Mouse (Mus musculus): ENCODE measurements around the gene Prrt3. TPM values are rescaled to one million over a fixed set of nuclear protein-coding genes. Genes with fewer than 3 reads are reported as not detected.

Prrt3 gene
- 0.20 and 0.36 TPM in 2 replicates for polyA plus RNA-seq (2015; fragmentation: Nextera tagmentation; extraction: Ambion mirVana)

- peak within 1 kb of the TSS; percentile 44 for H3K4me3 ChIP-seq
- peak within 1 kb of the TSS; percentile 64 for H3K4me2 ChIP-seq
- H3K4me1 ChIP-seq = peaks cover 5% of the 10 kb centered on the region; the same call in 1 of the 2 replicates
- 3% methylated on average over 31 of the region's 32 CpGs for WGBS
- H3K36me3 ChIP-seq = no peaks in the 10 kb centered on the region
- no peak within 1 kb of the TSS for H3K27ac ChIP-seq (replicated peaks)
- peak within 1 kb of the TSS; percentile 63 for H3K9ac ChIP-seq
- no peak for ATAC-seq (ENCODE audit: extremely low read depth, insufficient number of reproducible peaks, low FRiP score, low TSS enrichment)
- H3K9me3 ChIP-seq = 0 out of 2 replicates have a peak, but pooled peaks cover 9% of the 10 kb centered on the region
- peaks cover 63% of the 10 kb centered on the region for H3K27me3 ChIP-seq (replicated peaks)
These were observed at the start of gene Prrt3 for GRCm38 (mm10) chr6:113501388-113502084. Gene Prrt3 (minus strand): TSS chr6:113501931.

- Histone ChIP-seq H3K9me3 (no peaks in the 10 kb centered on the region), H3K4me3 (no peak overlapping the region), H3K4me1 (no peaks in the 10 kb centered on the region), H3K36me3 (peaks cover 50% of the 10 kb centered on the region), H3K27ac (replicated peaks) (no peak overlapping the region), H3K27me3 (replicated peaks) (no peaks in the 10 kb centered on the region), H3K4me2 (no peak overlapping the region), H3K9ac (no peak overlapping the region)
- WGBS = 87% methylated on average over 9 of the region's 12 CpGs
- no peak for ATAC-seq (ENCODE audit: extremely low read depth, insufficient number of reproducible peaks, low FRiP score, low TSS enrichment)
These were observed 42.3 kb upstream of the Prrt3 start for GRCm38 (mm10) chr6:113543906-113544481.

GRCm38 (mm10) chr6:113541610-113542009 lies 39.9 kb upstream of the Prrt3 start:
- Histone ChIP-seq H3K4me3 (no peak overlapping the region), H3K9me3 (no peaks in the 10 kb centered on the region), H3K27ac (replicated peaks) (no peak overlapping the region), H3K27me3 (replicated peaks) (no peaks in the 10 kb centered on the region), H3K9ac (no peak overlapping the region), H3K4me2 (no peak overlapping the region), H3K36me3 (peaks cover 50% of the 10 kb centered on the region), H3K4me1 (no peaks in the 10 kb centered on the region)
- no peak for ATAC-seq (ENCODE audit: extremely low read depth, insufficient number of reproducible peaks, low FRiP score, low TSS enrichment)
- WGBS = 83% methylated on average over 6 of the region's 6 CpGs

GRCm38 (mm10) chr6:113534886-113535285 lies 33.2 kb upstream of the Prrt3 start:
- H3K9ac ChIP-seq = no peak overlapping the region
- no peak overlapping the region for H3K4me2 ChIP-seq
- no peak overlapping the region for H3K4me3 ChIP-seq
- H3K27me3 ChIP-seq (replicated peaks) = no peaks in the 10 kb centered on the region
- no peak overlapping the region for H3K27ac ChIP-seq (replicated peaks)
- 78% methylated on average over 7 of the region's 7 CpGs for WGBS
- H3K9me3 ChIP-seq = no peaks in the 10 kb centered on the region
- peaks cover 30% of the 10 kb centered on the region for H3K36me3 ChIP-seq
- no peak for ATAC-seq (ENCODE audit: extremely low read depth, insufficient number of reproducible peaks, low FRiP score, low TSS enrichment)
- peaks cover 18% of the 10 kb centered on the region for H3K4me1 ChIP-seq

- H3K9me3 ChIP-seq = no peaks in the 10 kb centered on the region
- 7% methylated on average over 7 of the region's 7 CpGs for WGBS
- H3K27ac ChIP-seq (replicated peaks) = peak overlapping the region; percentile 77
These were observed 30.2 kb upstream of the Prrt3 start for GRCm38 (mm10) chr6:113531840-113532404.

GRCm38 (mm10) chr6:113530932-113531839 lies 29.5 kb upstream of the Prrt3 start, which contains the start of the genes Emc3 and Fancd2:
Gene Emc3 (minus strand): TSS chr6:113531652.
Gene Fancd2 (plus strand): TSS chr6:113531682.
- H3K27ac ChIP-seq (replicated peaks) = peak within 1 kb of the TSS; percentile 77
- 1% methylated on average over 47 of the region's 47 CpGs for WGBS
- no peak for ATAC-seq (ENCODE audit: extremely low read depth, insufficient number of reproducible peaks, low FRiP score, low TSS enrichment)
- H3K36me3 ChIP-seq = peaks cover 27% of the 10 kb centered on the region
- peak within 1 kb of the TSS; percentile 67 for H3K4me2 ChIP-seq
- peak within 1 kb of the TSS; percentile 94 for H3K9ac ChIP-seq
- H3K9me3 ChIP-seq = no peaks in the 10 kb centered on the region
- H3K4me3 ChIP-seq = peak within 1 kb of the TSS; percentile 89
- peaks cover 25% of the 10 kb centered on the region for H3K4me1 ChIP-seq
- H3K27me3 ChIP-seq (replicated peaks) = no peaks in the 10 kb centered on the region

More at GRCm38 (mm10) chr6:113531840-113532404, 30.2 kb upstream of the Prrt3 start:
- Histone ChIP-seq H3K27me3 (replicated peaks) (no peaks in the 10 kb centered on the region), H3K36me3 (peaks cover 29% of the 10 kb centered on the region), H3K4me2 (peak overlapping the region; percentile 67), H3K9ac (peak overlapping the region; percentile 94), H3K4me1 (peaks cover 25% of the 10 kb centered on the region), H3K4me3 (peak overlapping the region; percentile 89)
- no peak for ATAC-seq (ENCODE audit: extremely low read depth, insufficient number of reproducible peaks, low FRiP score, low TSS enrichment)

GRCm38 (mm10) chr6:113523420-113523819 lies 21.7 kb upstream of the Prrt3 start:
- H3K27ac ChIP-seq (replicated peaks) = no peak overlapping the region
- no peak for ATAC-seq (ENCODE audit: extremely low read depth, insufficient number of reproducible peaks, low FRiP score, low TSS enrichment)
- no peak overlapping the region for H3K4me3 ChIP-seq
- WGBS = 84% methylated on average over 8 of the region's 8 CpGs
- H3K36me3 ChIP-seq = peaks cover 80% of the 10 kb centered on the region
- H3K4me2 ChIP-seq = no peak overlapping the region
- H3K9me3 ChIP-seq = no peaks in the 10 kb centered on the region
- no peaks in the 10 kb centered on the region for H3K27me3 ChIP-seq (replicated peaks)
- no peak overlapping the region for H3K9ac ChIP-seq
- H3K4me1 ChIP-seq = no peaks in the 10 kb centered on the region

- WGBS = 54% methylated on average over 1 of the region's 1 CpGs
- Histone ChIP-seq H3K36me3 (peaks cover 82% of the 10 kb centered on the region), H3K4me3 (no peak overlapping the region), H3K27me3 (replicated peaks) (no peaks in the 10 kb centered on the region), H3K9me3 (no peaks in the 10 kb centered on the region), H3K4me2 (no peak overlapping the region), H3K9ac (no peak overlapping the region), H3K27ac (replicated peaks) (no peak overlapping the region), H3K4me1 (no peaks in the 10 kb centered on the region)
- ATAC-seq (ENCODE audit: extremely low read depth, insufficient number of reproducible peaks, low FRiP score, low TSS enrichment) = no peak
These were observed 20.6 kb upstream of the Prrt3 start for GRCm38 (mm10) chr6:113522310-113522709.

- no peak for ATAC-seq (ENCODE audit: extremely low read depth, insufficient number of reproducible peaks, low FRiP score, low TSS enrichment)
- no peak overlapping the region for H3K27ac ChIP-seq (replicated peaks)
These were observed 15.8 kb upstream of the Prrt3 start for GRCm38 (mm10) chr6:113517434-113518080.

GRCm38 (mm10) chr6:113514600-113514999 lies 12.9 kb upstream of the Prrt3 start:
- peaks cover 4% of the 10 kb centered on the region; the same call in 1 of the 2 replicates for H3K9me3 ChIP-seq
- no peak for ATAC-seq (ENCODE audit: extremely low read depth, insufficient number of reproducible peaks, low FRiP score, low TSS enrichment)
- WGBS = 93% methylated on average over 3 of the region's 3 CpGs
- H3K27me3 ChIP-seq (replicated peaks) = no peaks in the 10 kb centered on the region
- no peaks in the 10 kb centered on the region for H3K4me1 ChIP-seq
- H3K4me3 ChIP-seq = no peak overlapping the region
- H3K4me2 ChIP-seq = no peak overlapping the region
- H3K27ac ChIP-seq (replicated peaks) = no peak overlapping the region
- H3K9ac ChIP-seq = no peak overlapping the region
- H3K36me3 ChIP-seq = peaks cover 78% of the 10 kb centered on the region

More at GRCm38 (mm10) chr6:113517434-113518080, 15.8 kb upstream of the Prrt3 start:
- 88% methylated on average over 8 of the region's 8 CpGs for WGBS
- Histone ChIP-seq H3K36me3 (peaks cover 98% of the 10 kb centered on the region), H3K4me3 (no peak overlapping the region), H3K9me3 (peaks cover 4% of the 10 kb centered on the region; the same call in 1 of the 2 replicates), H3K9ac (no peak overlapping the region), H3K4me2 (no peak overlapping the region), H3K27me3 (replicated peaks) (no peaks in the 10 kb centered on the region), H3K4me1 (no peaks in the 10 kb centered on the region)

Data from heart, embryonic 13.5 days (tissue).